Mouse (Mus musculus) liver, adult 2 months (tissue): ENCODE data around the gene Srrm2.

ENCODE experiments used
- CTCF ChIP-seq: fragments of 200-500 bp; IDR thresholded peaks from 2 replicates; pipeline ENCODE4 v1.5.1; 2011; ENCODE audit warnings: low read depth, low read length, control low read depth
- POLR2A ChIP-seq: fragments of 200-500 bp; IDR thresholded peaks from 2 replicates; pipeline ENCODE4 v1.6.1; 2011; ENCODE audit warnings: low read length, control low read depth; ENCODE audit not compliant: insufficient read depth; ENCODE audit errors: extremely low read depth

DNA sequence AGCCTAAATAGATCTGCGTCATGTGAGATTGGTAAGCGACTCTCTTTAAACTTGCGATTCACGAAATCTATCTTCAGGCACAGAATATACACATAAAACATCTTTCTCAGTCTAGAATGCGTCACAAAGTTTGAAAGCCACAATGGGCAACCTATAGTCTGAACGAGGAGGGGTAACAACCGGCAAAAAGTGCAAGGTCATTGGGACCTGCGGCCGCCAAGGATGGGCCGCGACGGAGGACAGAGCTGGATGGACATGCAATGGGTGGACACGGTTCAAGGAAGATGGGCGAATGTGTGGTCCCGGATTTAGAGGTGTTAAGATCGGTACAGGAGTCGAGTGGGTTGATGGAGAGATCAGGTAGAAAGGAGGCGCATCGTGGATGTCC, 19.4 kb upstream of the Srrm2 start:
- TF ChIP-seq CTCF (no peak), POLR2A (no peak)
